Comparison of ENCODE assay signal across 8 mouse cellular contexts in genomic region chr10:107389505-107389904, GRCm38 (mm10).
DNase-seq lines count a peak whose midpoint lies in the region; ATAC-seq and TF ChIP-seq lines count a peak whose summit lies in the region.

No protein-coding gene starts in this region.

- H3K79me2 ChIP-seq in heart, adult 2 months (replicated peaks; ENCODE audit: control insufficient read depth, insufficient read depth, low read length): no peaks in the 10 kb centered on the region

- no peaks in the 10 kb centered on the region for H3K27me3 ChIP-seq in heart, adult 2 months (ENCODE audit: control insufficient read depth, insufficient read depth, low read length)
- no peaks in the 10 kb centered on the region for H3K27me3 ChIP-seq in neural tube, embryonic 14.5 days (ENCODE audit: control insufficient read depth, insufficient read depth, low read length)

- TF ChIP-seq CTCF in heart, adult 2 months (IDR thresholded peaks at IDR 0.05): peak; percentile 71

- no peak for TF ChIP-seq EP300 in heart, adult 2 months (IDR thresholded peaks at IDR 0.05; ENCODE audit: insufficient read depth, low read depth, low read length)

- no peak overlapping the region for H3K4me2 ChIP-seq in neural tube, embryonic 14.5 days (ENCODE audit: low read depth, low read length)

- H3K9ac ChIP-seq in heart, adult 2 months (ENCODE audit: low read depth, low read length): no peak overlapping the region
- no peak overlapping the region for H3K9ac ChIP-seq in neural tube, embryonic 14.5 days (replicated peaks; ENCODE audit: low read depth, low read length)

- no peak overlapping the region for H3K27ac ChIP-seq in heart, adult 2 months
- no peak overlapping the region for H3K27ac ChIP-seq in neural tube, embryonic 14.5 days (ENCODE audit: low read depth, low read length)

- H3K9me3 ChIP-seq in neural tube, embryonic 14.5 days (ENCODE audit: control insufficient read depth, low read length): no peaks in the 10 kb centered on the region

- intact Hi-C loops in heart, adult 2 months (cut with DNase I): loop anchor here (1.0 to 5.0 kb wide), 2 partner anchors 117 to 457 kb away; partner anchors contain the start of gene Lin7a
- intact Hi-C loops in left cerebral cortex, postnatal 25 days (cut with DNase I): loop anchor here (2.0 to 10.0 kb wide), 3 partner anchors 117 to 457 kb away; no protein-coding TSS in a partner anchor

- ATAC-seq in neural tube, embryonic 14.5 days (ENCODE audit: low read depth): peak; percentile 90
- no peak for ATAC-seq in granulocyte monocyte progenitor cell, adult 5-6 weeks (replicated peaks; ENCODE audit: poor library complexity, severe bottlenecking)

- peak; percentile 14 to 27 for DNase-seq in heart, adult 2 months
- DNase-seq in heart, adult 11 months: no peak
- peak; percentile 95 for DNase-seq in cerebellum, adult 9-10 months
- peak; percentile 24 to 50 for DNase-seq in frontal cortex, postnatal 25 days (ENCODE audit: low spot score in 2 of 2)
- peak; percentile 24 to 68 for DNase-seq in kidney, adult 8-10 months
- DNase-seq in left cerebral cortex, postnatal 25 days (ENCODE audit: low spot score in 2 of 2): peak; percentile 65 to 94

- H3K4me1 ChIP-seq in heart, adult 2 months (ENCODE audit: control insufficient read depth, insufficient read depth, low read length): no peaks in the 10 kb centered on the region
- H3K4me1 ChIP-seq in neural tube, embryonic 14.5 days (ENCODE audit: control insufficient read depth, insufficient read depth, low read length): no peaks in the 10 kb centered on the region

- WGBS in heart, adult 2 months: 33% methylated on average over 4 of the region's 4 CpGs
- 55% methylated on average over 4 of the region's 4 CpGs for WGBS in neural tube, embryonic 14.5 days

- H3K4me3 ChIP-seq in heart, adult 2 months: no peak overlapping the region
- H3K4me3 ChIP-seq in neural tube, embryonic 14.5 days (ENCODE audit: low read depth, low read length): no peak overlapping the region

- H3K36me3 ChIP-seq in heart, adult 2 months (ENCODE audit: control insufficient read depth, insufficient read depth, low read length): no peaks in the 10 kb centered on the region
- no peaks in the 10 kb centered on the region for H3K36me3 ChIP-seq in neural tube, embryonic 14.5 days (ENCODE audit: control insufficient read depth, insufficient read depth, low read length)

- no peak for TF ChIP-seq POLR2A in heart, adult 2 months (IDR thresholded peaks at IDR 0.05; ENCODE audit: insufficient read depth, low read depth, low read length)
